Mouse (Mus musculus): ENCODE measurements at regions not wholly inside any gene's neighbourhood (a gene's known extent, or its start where the extent isn't known, plus 50 kb on each side); places are given as distances from the start of the nearest gene placed in this dataset.

DNA sequence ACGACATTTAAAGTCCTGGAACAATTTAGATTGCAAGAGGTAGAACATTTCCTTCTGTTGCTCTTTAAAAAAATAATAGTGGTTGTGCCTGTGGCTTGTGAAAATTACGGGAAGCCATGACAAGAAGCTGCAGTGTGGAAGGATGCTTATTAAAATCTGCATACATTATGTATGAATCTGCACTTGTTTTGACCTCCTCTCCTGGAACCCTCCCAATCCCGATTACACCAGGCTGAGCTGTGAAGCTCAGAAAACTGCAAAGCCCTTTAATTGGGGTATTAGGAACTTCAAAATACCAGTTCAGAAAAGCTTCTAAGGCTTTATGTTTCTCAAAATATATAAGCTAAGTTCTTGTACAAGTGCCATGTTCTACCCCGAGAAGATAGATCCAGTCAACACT, 171.8 kb downstream of the Fam76b start:
- no peaks in the 10 kb centered on the region for H3K9me3 ChIP-seq (ENCODE audit: control insufficient read depth, low read length)
- H3K4me1 ChIP-seq (ENCODE audit: control insufficient read depth, insufficient read depth, low read length), result no peaks in the 10 kb centered on the region
- no peaks in the 10 kb centered on the region for H3K27me3 ChIP-seq (replicated peaks; ENCODE audit: control insufficient read depth, insufficient read depth, low read length)
- WGBS, result 82% methylated on average over 4 of the region's 4 CpGs
- ATAC-seq, result no peak
- no peaks in the 10 kb centered on the region for H3K36me3 ChIP-seq (ENCODE audit: control insufficient read depth, insufficient read depth, low read length)
- no peak overlapping the region for H3K27ac ChIP-seq (ENCODE audit: low read length)
- H3K4me2 ChIP-seq (ENCODE audit: low read depth, low read length), result no peak overlapping the region
- no peak overlapping the region for H3K4me3 ChIP-seq (ENCODE audit: low read length)
- no peak overlapping the region for H3K9ac ChIP-seq (ENCODE audit: low read depth, low read length)

GRCm38 (mm10) chr9:14001517-14001916, 174.0 kb downstream of the Fam76b start:
- no peak for ATAC-seq
- no peak overlapping the region for H3K4me2 ChIP-seq (ENCODE audit: low read depth, low read length)
- H3K27ac ChIP-seq (ENCODE audit: low read length), result no peak overlapping the region
- no peaks in the 10 kb centered on the region for H3K4me1 ChIP-seq (ENCODE audit: control insufficient read depth, insufficient read depth, low read length)
- H3K27me3 ChIP-seq (replicated peaks; ENCODE audit: control insufficient read depth, insufficient read depth, low read length), result no peaks in the 10 kb centered on the region
- no peaks in the 10 kb centered on the region for H3K9me3 ChIP-seq (ENCODE audit: control insufficient read depth, low read length)
- WGBS, result 76% methylated on average over 7 of the region's 7 CpGs
- H3K36me3 ChIP-seq (ENCODE audit: control insufficient read depth, insufficient read depth, low read length), result no peaks in the 10 kb centered on the region
- no peak overlapping the region for H3K9ac ChIP-seq (ENCODE audit: low read depth, low read length)
- no peak overlapping the region for H3K4me3 ChIP-seq (ENCODE audit: low read length)

DNA sequence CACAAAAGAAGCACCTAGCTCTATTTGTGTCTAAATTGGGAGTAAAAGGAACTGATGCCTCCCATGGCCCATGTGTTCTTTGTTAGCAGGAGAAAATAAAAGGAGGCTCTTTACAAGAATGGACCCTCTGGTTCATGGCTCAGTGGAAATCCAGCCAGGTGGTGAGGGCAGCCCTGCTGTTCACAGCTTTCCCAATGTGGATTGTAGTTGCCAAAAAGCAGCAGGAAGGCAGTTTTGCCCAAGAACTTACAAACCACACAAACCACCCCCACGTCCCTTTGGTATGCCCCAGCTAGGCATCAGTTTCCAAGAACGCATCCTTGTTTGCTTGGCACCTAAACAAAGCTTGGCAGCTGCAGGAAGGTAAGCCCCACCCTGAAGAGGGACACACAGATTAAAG, 174.7 kb downstream of the Fam76b start:
- Histone ChIP-seq H3K27me3 (replicated peaks; ENCODE audit: control insufficient read depth, insufficient read depth, low read length) (no peaks in the 10 kb centered on the region), H3K4me1 (ENCODE audit: control insufficient read depth, insufficient read depth, low read length) (no peaks in the 10 kb centered on the region), H3K4me2 (ENCODE audit: low read depth, low read length) (no peak overlapping the region), H3K27ac (ENCODE audit: low read length) (no peak overlapping the region), H3K4me3 (ENCODE audit: low read length) (no peak overlapping the region), H3K9ac (ENCODE audit: low read depth, low read length) (no peak overlapping the region), H3K9me3 (ENCODE audit: control insufficient read depth, low read length) (no peaks in the 10 kb centered on the region), H3K36me3 (ENCODE audit: control insufficient read depth, insufficient read depth, low read length) (no peaks in the 10 kb centered on the region)
- 67% methylated on average over 2 of the region's 2 CpGs for WGBS
- ATAC-seq, result no peak

DNA sequence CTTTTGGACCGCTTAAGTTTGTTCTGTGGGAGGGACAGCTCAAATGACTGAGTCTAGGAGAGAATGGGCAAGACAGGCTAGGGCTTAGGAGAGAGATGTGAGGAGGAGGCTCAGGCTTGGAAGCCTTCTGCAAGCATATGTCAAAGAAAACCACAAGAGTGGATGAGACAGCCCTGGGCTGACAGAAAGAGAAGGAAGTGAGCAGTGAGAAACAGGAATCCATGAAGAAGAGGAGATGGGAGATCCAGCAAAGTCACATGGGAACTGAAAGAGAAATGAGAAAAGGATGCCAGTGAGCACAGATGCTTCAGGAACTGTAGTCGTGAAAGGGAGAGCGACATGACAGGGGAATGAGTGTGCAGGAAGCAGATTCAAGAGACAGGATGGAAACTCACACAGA, 175.6 kb downstream of the Fam76b start:
- no peaks in the 10 kb centered on the region for H3K27me3 ChIP-seq (replicated peaks; ENCODE audit: control insufficient read depth, insufficient read depth, low read length)
- no peak overlapping the region for H3K9ac ChIP-seq (ENCODE audit: low read depth, low read length)
- H3K36me3 ChIP-seq (ENCODE audit: control insufficient read depth, insufficient read depth, low read length), result no peaks in the 10 kb centered on the region
- no peak overlapping the region for H3K27ac ChIP-seq (ENCODE audit: low read length)
- no peaks in the 10 kb centered on the region for H3K9me3 ChIP-seq (ENCODE audit: control insufficient read depth, low read length)
- H3K4me1 ChIP-seq (ENCODE audit: control insufficient read depth, insufficient read depth, low read length), result no peaks in the 10 kb centered on the region
- no peak overlapping the region for H3K4me3 ChIP-seq (ENCODE audit: low read length)
- 83% methylated on average over 3 of the region's 3 CpGs for WGBS
- H3K4me2 ChIP-seq (ENCODE audit: low read depth, low read length), result no peak overlapping the region
- ATAC-seq, result no peak

DNA sequence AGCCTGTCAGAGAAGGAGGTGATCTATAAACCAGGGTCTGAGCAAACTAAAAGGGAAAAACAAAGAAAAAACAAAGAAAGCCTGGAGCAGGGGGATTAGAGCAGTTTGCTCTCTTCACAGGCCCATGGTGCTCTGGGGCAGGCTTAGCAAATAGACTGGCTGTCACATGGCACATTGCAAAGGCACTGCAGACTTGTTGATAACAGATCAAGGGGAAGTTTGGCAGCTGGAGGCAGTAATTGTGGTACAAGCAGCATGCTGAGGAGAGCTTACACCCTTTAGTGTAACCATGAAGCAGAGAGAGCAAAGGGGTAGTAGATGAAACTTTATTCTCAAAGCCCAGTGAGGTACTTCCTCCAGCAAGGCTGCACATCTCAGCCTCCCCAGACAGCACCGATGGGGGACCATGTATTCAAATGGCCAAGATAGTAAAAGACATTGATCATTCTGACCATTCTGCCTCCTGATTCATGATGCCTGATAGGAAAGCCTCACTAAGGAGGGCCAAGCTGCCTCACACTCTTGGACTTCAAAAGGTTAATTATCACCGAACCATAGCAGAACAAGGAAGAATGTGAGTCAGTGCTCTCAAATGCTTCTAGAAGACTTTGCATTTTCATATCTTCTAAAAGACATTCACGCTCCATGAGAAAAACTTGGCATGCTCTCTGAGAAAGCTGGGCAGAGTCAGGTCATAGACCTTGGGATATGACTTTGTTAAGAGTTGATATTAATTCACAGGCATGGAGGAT, 178.9 kb downstream of the Fam76b start:
- Histone ChIP-seq H3K27me3 (replicated peaks; ENCODE audit: control insufficient read depth, insufficient read depth, low read length) (no peaks in the 10 kb centered on the region), H3K9me3 (ENCODE audit: control insufficient read depth, low read length) (peaks cover 5% of the 10 kb centered on the region), H3K4me2 (ENCODE audit: low read depth, low read length) (no peak overlapping the region), H3K36me3 (ENCODE audit: control insufficient read depth, insufficient read depth, low read length) (no peaks in the 10 kb centered on the region; the same call in 1 of the 2 replicates), H3K9ac (ENCODE audit: low read depth, low read length) (no peak overlapping the region), H3K4me1 (ENCODE audit: control insufficient read depth, insufficient read depth, low read length) (no peaks in the 10 kb centered on the region), H3K27ac (ENCODE audit: low read length) (no peak overlapping the region), H3K4me3 (ENCODE audit: low read length) (no peak overlapping the region)
- WGBS, result 68% methylated on average over 3 of the region's 3 CpGs
- ATAC-seq, result no peak

- H3K27ac ChIP-seq (ENCODE audit: low read length), result no peak overlapping the region
- no peaks in the 10 kb centered on the region for H3K4me1 ChIP-seq (ENCODE audit: control insufficient read depth, insufficient read depth, low read length)
- no peak overlapping the region for H3K4me3 ChIP-seq (ENCODE audit: low read length)
- peaks cover 5% of the 10 kb centered on the region for H3K9me3 ChIP-seq (ENCODE audit: control insufficient read depth, low read length)
- H3K9ac ChIP-seq (ENCODE audit: low read depth, low read length), result no peak overlapping the region
- 88% methylated on average over 5 of the region's 5 CpGs for WGBS
- H3K36me3 ChIP-seq (ENCODE audit: control insufficient read depth, insufficient read depth, low read length), result no peaks in the 10 kb centered on the region; the same call in 1 of the 2 replicates
- H3K27me3 ChIP-seq (replicated peaks; ENCODE audit: control insufficient read depth, insufficient read depth, low read length), result no peaks in the 10 kb centered on the region
- no peak overlapping the region for H3K4me2 ChIP-seq (ENCODE audit: low read depth, low read length)
- no peak for ATAC-seq
Measured at GRCm38 (mm10) chr9:14009451-14009850, 181.9 kb downstream of the Fam76b start.

GRCm38 (mm10) chr9:14010261-14010949, 182.9 kb downstream of the Fam76b start:
- Histone ChIP-seq H3K9me3 (ENCODE audit: control insufficient read depth, low read length) (peaks cover 5% of the 10 kb centered on the region), H3K36me3 (ENCODE audit: control insufficient read depth, insufficient read depth, low read length) (no peaks in the 10 kb centered on the region; the same call in 1 of the 2 replicates), H3K4me1 (ENCODE audit: control insufficient read depth, insufficient read depth, low read length) (no peaks in the 10 kb centered on the region), H3K4me3 (ENCODE audit: low read length) (no peak overlapping the region), H3K4me2 (ENCODE audit: low read depth, low read length) (no peak overlapping the region), H3K27ac (ENCODE audit: low read length) (no peak overlapping the region), H3K9ac (ENCODE audit: low read depth, low read length) (no peak overlapping the region), H3K27me3 (replicated peaks; ENCODE audit: control insufficient read depth, insufficient read depth, low read length) (no peaks in the 10 kb centered on the region)
- WGBS, result 48% methylated on average over 5 of the region's 5 CpGs
- ATAC-seq, result no peak

DNA sequence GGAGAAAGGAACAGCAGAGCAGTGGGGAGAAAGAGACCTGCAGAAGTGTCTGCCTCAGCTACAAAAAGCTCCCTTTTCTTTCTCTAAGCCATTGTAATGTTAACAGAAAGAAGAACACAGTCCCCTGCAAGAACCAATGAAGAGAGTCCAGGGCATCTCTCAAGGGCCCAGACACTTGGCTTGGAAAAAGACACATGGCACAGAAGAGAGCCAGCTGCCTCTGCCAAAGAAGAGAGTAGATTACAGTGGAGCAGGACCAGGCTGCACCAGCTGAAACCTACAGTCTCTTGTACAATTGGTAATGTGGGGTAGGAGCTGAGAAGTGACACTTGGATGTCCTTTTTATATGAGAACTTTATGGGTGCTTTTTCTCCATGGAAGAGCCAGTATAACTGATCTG, 196.7 kb downstream of the Fam76b start:
- Histone ChIP-seq H3K4me2 (ENCODE audit: low read depth, low read length) (no peak overlapping the region), H3K4me3 (ENCODE audit: low read length) (no peak overlapping the region), H3K27me3 (replicated peaks; ENCODE audit: control insufficient read depth, insufficient read depth, low read length) (no peaks in the 10 kb centered on the region), H3K9me3 (ENCODE audit: control insufficient read depth, low read length) (no peaks in the 10 kb centered on the region), H3K27ac (ENCODE audit: low read length) (no peak overlapping the region), H3K4me1 (ENCODE audit: control insufficient read depth, insufficient read depth, low read length) (no peaks in the 10 kb centered on the region), H3K36me3 (ENCODE audit: control insufficient read depth, insufficient read depth, low read length) (no peaks in the 10 kb centered on the region), H3K9ac (ENCODE audit: low read depth, low read length) (no peak overlapping the region)
- no peak for ATAC-seq

DNA sequence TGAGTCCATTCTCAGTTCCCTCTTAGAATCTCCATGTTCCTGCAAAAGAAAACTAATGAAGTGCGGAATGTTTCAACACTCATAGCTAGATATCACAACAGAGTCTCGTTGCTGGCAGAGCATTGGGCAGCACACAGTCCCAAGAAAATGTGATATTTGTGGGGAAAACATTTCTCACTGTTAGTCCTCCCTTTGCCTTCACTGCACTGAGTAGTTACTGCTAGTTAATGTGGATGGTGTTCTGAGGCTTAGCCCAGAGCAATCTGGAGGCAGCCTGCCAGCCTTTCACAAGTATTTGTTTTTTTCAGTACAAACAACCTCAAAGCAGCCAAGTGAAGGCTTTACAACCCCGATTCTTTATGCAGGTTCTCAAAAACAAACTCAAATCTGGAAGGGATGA, 197.2 kb downstream of the Fam76b start:
- 48% methylated on average over 3 of the region's 3 CpGs for WGBS
- Histone ChIP-seq H3K36me3 (ENCODE audit: control insufficient read depth, insufficient read depth, low read length) (no peaks in the 10 kb centered on the region), H3K27ac (ENCODE audit: low read length) (no peak overlapping the region), H3K4me2 (ENCODE audit: low read depth, low read length) (no peak overlapping the region), H3K4me3 (ENCODE audit: low read length) (no peak overlapping the region), H3K9me3 (ENCODE audit: control insufficient read depth, low read length) (no peaks in the 10 kb centered on the region), H3K27me3 (replicated peaks; ENCODE audit: control insufficient read depth, insufficient read depth, low read length) (no peaks in the 10 kb centered on the region), H3K9ac (ENCODE audit: low read depth, low read length) (no peak overlapping the region), H3K4me1 (ENCODE audit: control insufficient read depth, insufficient read depth, low read length) (no peaks in the 10 kb centered on the region)
- ATAC-seq, result no peak

Data from intestine, embryonic 16.5 days (tissue).